Mouse (Mus musculus): ENCODE data around the gene Bloc1s3. TPM values are rescaled to one million over a fixed set of nuclear protein-coding genes. Genes with fewer than 3 reads are reported as not detected.

The Bloc1s3 gene
- polyA plus RNA-seq, 1 experiment from 2014 or later, result 2.0 TPM

DNA sequence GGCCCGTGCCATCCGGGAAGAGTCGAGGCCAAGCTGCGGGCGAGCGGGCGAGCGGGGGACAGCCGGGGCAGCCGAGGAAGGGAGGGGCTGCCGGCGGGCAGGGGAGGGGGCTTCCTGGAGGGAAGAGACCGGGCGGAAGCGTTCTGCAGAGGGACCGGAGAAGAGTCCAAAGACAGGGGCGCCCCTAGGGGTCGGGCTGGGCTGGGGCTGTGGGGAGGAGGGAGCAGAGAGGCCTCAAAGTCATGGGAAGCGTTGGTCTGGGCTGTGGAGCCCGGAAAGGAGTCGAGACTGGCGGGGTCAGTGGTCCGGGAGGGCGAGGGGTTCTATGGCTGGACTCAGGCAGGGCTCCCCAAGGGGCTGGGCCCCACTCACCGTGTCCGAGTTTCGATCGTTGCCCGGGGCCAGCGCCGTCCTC, 50.1 kb downstream of the Bloc1s3 start:
- H3K27ac ChIP-seq (ENCODE audit: low read depth, low read length), result peak overlapping the region; percentile 14
- H3K9me3 ChIP-seq (ENCODE audit: control insufficient read depth, low read length), result no peaks in the 10 kb centered on the region
- H3K4me1 ChIP-seq (replicated peaks; ENCODE audit: control insufficient read depth, insufficient read depth, low read length), result peaks cover 28% of the 10 kb centered on the region
- H3K27me3 ChIP-seq (replicated peaks; ENCODE audit: control insufficient read depth, insufficient read depth, low read length), result no peaks in the 10 kb centered on the region
- peak overlapping the region; percentile 74 for H3K4me3 ChIP-seq (ENCODE audit: low read depth, low read length)
- H3K9ac ChIP-seq (ENCODE audit: low read depth, low read length), result peak overlapping the region; percentile 83
- peaks cover 6% of the 10 kb centered on the region; the same call in 1 of the 2 replicates for H3K36me3 ChIP-seq (ENCODE audit: control insufficient read depth, insufficient read depth, low read length)
- DNase-seq (ENCODE audit: low spot score) (peak; percentile 78), ATAC-seq (replicated peaks; ENCODE audit: low FRiP score) (peak; percentile 67)
- WGBS, result under 1% methylated on average over 29 of the region's 31 CpGs
- peak overlapping the region; percentile 95 for H3K4me2 ChIP-seq

DNA sequence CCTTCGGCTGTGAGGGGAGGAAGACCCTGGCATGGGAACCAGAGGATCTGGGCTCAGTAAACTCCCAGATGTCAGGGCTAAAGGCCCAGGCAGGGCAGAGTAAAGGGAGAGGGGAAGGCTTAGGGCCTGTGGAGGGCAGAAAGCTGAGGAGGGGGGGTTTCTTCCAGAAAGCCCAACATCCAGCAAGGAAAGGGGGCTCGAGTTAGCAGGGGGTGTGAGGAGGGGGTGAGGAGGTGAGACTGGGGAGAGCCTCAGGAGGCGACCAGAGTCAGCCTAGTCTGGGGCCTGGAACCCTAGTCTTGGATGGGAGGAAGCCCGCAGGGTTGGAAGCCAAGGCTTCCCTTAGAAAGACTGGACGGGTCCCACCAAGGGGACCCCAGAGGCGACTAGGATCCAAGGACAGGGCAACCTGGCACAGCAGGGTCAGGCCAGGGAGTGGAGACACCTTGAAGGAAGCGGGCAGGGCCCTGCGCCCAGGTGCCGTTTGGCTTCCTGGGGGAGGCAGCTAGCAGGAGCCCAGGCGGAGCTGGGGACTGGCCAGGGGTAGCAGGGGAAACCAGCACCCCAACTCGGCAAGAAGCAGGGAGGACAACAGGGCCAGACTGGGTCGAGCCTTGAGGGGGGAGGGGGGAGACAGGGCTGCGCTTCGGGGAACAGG, 50.6 kb downstream of the Bloc1s3 start:
- 8% methylated on average over 14 of the region's 14 CpGs for WGBS
- ATAC-seq (replicated peaks; ENCODE audit: low FRiP score) (0 out of 2 replicates have a peak, but pooled peaks have one; percentile 0), DNase-seq (ENCODE audit: low spot score) (no peak)
- Histone ChIP-seq H3K9ac (ENCODE audit: low read depth, low read length) (peak overlapping the region; percentile 83), H3K4me1 (replicated peaks; ENCODE audit: control insufficient read depth, insufficient read depth, low read length) (peaks cover 23% of the 10 kb centered on the region), H3K27ac (ENCODE audit: low read depth, low read length) (peak overlapping the region; percentile 14), H3K4me3 (ENCODE audit: low read depth, low read length) (peak overlapping the region; percentile 74), H3K36me3 (ENCODE audit: control insufficient read depth, insufficient read depth, low read length) (peaks cover 6% of the 10 kb centered on the region; the same call in 1 of the 2 replicates), H3K9me3 (ENCODE audit: control insufficient read depth, low read length) (no peaks in the 10 kb centered on the region), H3K4me2 (peak overlapping the region; percentile 95), H3K27me3 (replicated peaks; ENCODE audit: control insufficient read depth, insufficient read depth, low read length) (no peaks in the 10 kb centered on the region)

DNA sequence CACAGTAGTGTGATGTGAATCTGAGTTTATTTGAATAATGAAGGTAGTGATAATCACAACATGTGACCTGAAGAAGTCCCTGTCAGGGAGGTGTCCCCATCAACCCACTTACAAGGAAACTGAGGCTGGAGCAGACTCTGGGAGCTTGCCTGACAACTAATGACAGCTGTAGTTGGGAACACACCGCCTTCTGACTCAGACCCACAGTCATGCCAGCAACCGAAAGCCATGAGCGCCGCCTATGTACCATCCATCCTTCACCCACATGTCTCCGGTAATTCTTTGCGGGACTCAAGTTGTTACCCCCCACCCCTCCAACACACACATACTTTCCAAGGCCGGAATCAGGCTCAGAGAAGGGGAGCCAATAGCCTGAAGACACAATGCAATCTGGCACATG, 51.5 kb downstream of the Bloc1s3 start:
- Histone ChIP-seq H3K9me3 (ENCODE audit: control insufficient read depth, low read length) (no peaks in the 10 kb centered on the region), H3K4me3 (ENCODE audit: low read depth, low read length) (no peak overlapping the region; the same call in 1 of the 2 replicates), H3K9ac (ENCODE audit: low read depth, low read length) (no peak overlapping the region), H3K27ac (ENCODE audit: low read depth, low read length) (no peak overlapping the region), H3K4me1 (replicated peaks; ENCODE audit: control insufficient read depth, insufficient read depth, low read length) (peaks cover 19% of the 10 kb centered on the region), H3K27me3 (replicated peaks; ENCODE audit: control insufficient read depth, insufficient read depth, low read length) (no peaks in the 10 kb centered on the region), H3K36me3 (ENCODE audit: control insufficient read depth, insufficient read depth, low read length) (peaks cover 8% of the 10 kb centered on the region), H3K4me2 (peak overlapping the region; percentile 95)
- no peak for ATAC-seq (replicated peaks; ENCODE audit: low FRiP score)
- DNase-seq (ENCODE audit: low spot score), result no peak
- 90% methylated on average over 7 of the region's 7 CpGs for WGBS

DNA sequence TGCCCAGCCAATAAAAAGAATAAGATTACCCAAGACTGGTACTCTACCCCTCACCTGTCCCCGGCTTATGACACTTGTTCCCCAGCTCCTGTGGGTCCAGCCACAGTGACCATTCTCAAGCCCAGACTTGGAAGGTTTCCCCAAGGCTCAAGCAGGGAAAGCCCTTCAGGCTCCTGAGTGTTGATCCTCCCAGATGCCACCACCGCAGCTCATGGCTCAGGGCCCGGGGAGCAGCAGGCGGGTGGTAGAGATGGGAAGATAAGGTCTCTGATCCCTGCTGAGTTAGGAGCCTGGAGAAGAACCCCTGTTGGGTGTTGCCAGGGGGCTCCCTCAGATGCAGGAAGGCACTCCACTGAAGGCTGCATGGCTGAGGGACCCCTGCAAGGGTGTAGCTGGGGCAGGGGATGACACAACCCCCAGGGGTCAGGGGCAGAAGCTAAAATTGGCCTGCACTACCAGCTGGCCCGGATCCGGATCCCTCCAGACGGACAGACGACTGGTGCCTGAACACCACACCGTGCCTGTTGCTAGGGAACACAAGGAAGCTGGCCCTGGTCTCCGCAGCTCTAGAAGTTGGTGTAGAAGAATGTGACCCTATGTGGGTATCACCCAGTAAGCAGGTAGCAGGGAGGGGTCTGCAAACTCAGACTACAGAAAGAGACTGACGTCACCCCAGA, 52.2 kb downstream of the Bloc1s3 start:
- Histone ChIP-seq H3K27me3 (replicated peaks; ENCODE audit: control insufficient read depth, insufficient read depth, low read length) (no peaks in the 10 kb centered on the region), H3K4me3 (ENCODE audit: low read depth, low read length) (no peak overlapping the region), H3K9ac (ENCODE audit: low read depth, low read length) (no peak overlapping the region), H3K4me2 (no peak overlapping the region), H3K36me3 (ENCODE audit: control insufficient read depth, insufficient read depth, low read length) (peaks cover 15% of the 10 kb centered on the region), H3K27ac (ENCODE audit: low read depth, low read length) (no peak overlapping the region), H3K4me1 (replicated peaks; ENCODE audit: control insufficient read depth, insufficient read depth, low read length) (peaks cover 19% of the 10 kb centered on the region), H3K9me3 (ENCODE audit: control insufficient read depth, low read length) (no peaks in the 10 kb centered on the region)
- DNase-seq (ENCODE audit: low spot score) (no peak), ATAC-seq (replicated peaks; ENCODE audit: low FRiP score) (no peak)
- WGBS, result 77% methylated on average over 11 of the region's 11 CpGs

DNA sequence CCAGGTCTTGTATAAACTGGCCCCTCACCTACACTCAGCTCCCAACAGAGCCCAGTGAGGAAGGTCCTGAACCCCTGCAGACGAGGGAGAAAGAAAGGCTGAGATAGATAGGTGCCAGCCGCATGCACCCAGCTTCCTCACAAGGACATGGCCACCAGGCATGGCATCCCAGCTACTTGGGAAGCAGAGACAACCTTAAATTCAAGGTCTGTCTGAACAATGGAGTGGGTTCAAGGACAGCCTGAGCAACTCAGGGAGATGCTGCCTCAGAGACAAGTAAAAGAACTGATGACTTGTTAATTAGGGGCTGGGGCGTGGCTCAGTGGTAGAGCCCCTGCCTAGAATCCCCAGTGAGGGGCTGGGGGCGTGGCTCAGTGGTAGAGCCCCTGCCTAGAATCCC, 53.0 kb downstream of the Bloc1s3 start:
- Histone ChIP-seq H3K27ac (ENCODE audit: low read depth, low read length) (no peak overlapping the region), H3K4me3 (ENCODE audit: low read depth, low read length) (no peak overlapping the region), H3K27me3 (replicated peaks; ENCODE audit: control insufficient read depth, insufficient read depth, low read length) (no peaks in the 10 kb centered on the region), H3K36me3 (ENCODE audit: control insufficient read depth, insufficient read depth, low read length) (peaks cover 18% of the 10 kb centered on the region), H3K4me1 (replicated peaks; ENCODE audit: control insufficient read depth, insufficient read depth, low read length) (peaks cover 19% of the 10 kb centered on the region), H3K9ac (ENCODE audit: low read depth, low read length) (no peak overlapping the region), H3K4me2 (no peak overlapping the region), H3K9me3 (ENCODE audit: control insufficient read depth, low read length) (no peaks in the 10 kb centered on the region)
- ATAC-seq (replicated peaks; ENCODE audit: low FRiP score) (no peak), DNase-seq (ENCODE audit: low spot score) (no peak)
- WGBS, result 85% methylated on average over 3 of the region's 4 CpGs

Other genes with a start within 250 kb of the Bloc1s3 start
- 85.9 and 87.5 TPM in 2 replicates for gene Vasp, start 236.6 kb downstream of the Bloc1s3 start, polyA plus RNA-seq (2014; fragmentation: Nextera tagmentation; extraction: Ambion mirVana)
- gene Ppm1n, start 228.3 kb downstream of the Bloc1s3 start, polyA plus RNA-seq (2014; fragmentation: Nextera tagmentation; extraction: Ambion mirVana), result not detected in 2 replicates
- 8.2 and 11.1 TPM in 2 replicates for gene Rtn2, start 225.7 kb downstream of the Bloc1s3 start, polyA plus RNA-seq (2014; fragmentation: Nextera tagmentation; extraction: Ambion mirVana)
- 0.07 TPM in 1 of 2 replicates, not detected in the other for gene Fosb, start 198.3 kb downstream of the Bloc1s3 start, polyA plus RNA-seq (2014; fragmentation: Nextera tagmentation; extraction: Ambion mirVana)
- 46.4 and 46.8 TPM in 2 replicates for gene Ercc1, start 163.6 kb downstream of the Bloc1s3 start, polyA plus RNA-seq (2014; fragmentation: Nextera tagmentation; extraction: Ambion mirVana)
- gene Cd3eap, start 148.9 kb downstream of the Bloc1s3 start, polyA plus RNA-seq (2014; fragmentation: Nextera tagmentation; extraction: Ambion mirVana), result 28.7 and 30.2 TPM in 2 replicates
- gene Ppp1r13l, start 148.6 kb downstream of the Bloc1s3 start, polyA plus RNA-seq (2014; fragmentation: Nextera tagmentation; extraction: Ambion mirVana), result 3.9 and 4.2 TPM in 2 replicates
- 14.0 and 15.6 TPM in 2 replicates for gene Ercc2, start 126.4 kb downstream of the Bloc1s3 start, polyA plus RNA-seq (2014; fragmentation: Nextera tagmentation; extraction: Ambion mirVana)
- 0.71 and 0.99 TPM in 2 replicates for gene Klc3, start 104.3 kb downstream of the Bloc1s3 start, polyA plus RNA-seq (2014; fragmentation: Nextera tagmentation; extraction: Ambion mirVana)
- 0.34 and 0.40 TPM in 2 replicates for gene Ckm, start 103.6 kb downstream of the Bloc1s3 start, polyA plus RNA-seq (2014; fragmentation: Nextera tagmentation; extraction: Ambion mirVana)
- 6.7 and 7.7 TPM in 2 replicates for gene Mark4, start 49.5 kb downstream of the Bloc1s3 start, polyA plus RNA-seq (2014; fragmentation: Nextera tagmentation; extraction: Ambion mirVana)
- gene Exoc3l2, start 45.0 kb downstream of the Bloc1s3 start, polyA plus RNA-seq (2014; fragmentation: Nextera tagmentation; extraction: Ambion mirVana), result 4.3 and 5.6 TPM in 2 replicates
- gene Trappc6a, start within 50 bp of the Bloc1s3 start, polyA plus RNA-seq (2014; fragmentation: Nextera tagmentation; extraction: Ambion mirVana), result 97.4 and 108 TPM in 2 replicates
- not detected in 2 replicates for gene Nkpd1, start 9.5 kb upstream of the Bloc1s3 start, polyA plus RNA-seq (2014; fragmentation: Nextera tagmentation; extraction: Ambion mirVana)
- gene Ppp1r37, start 54.7 kb upstream of the Bloc1s3 start, polyA plus RNA-seq (2014; fragmentation: Nextera tagmentation; extraction: Ambion mirVana), result 2.9 and 3.1 TPM in 2 replicates
- 2.3 and 2.4 TPM in 2 replicates for gene Zfp296, start 68.9 kb upstream of the Bloc1s3 start, polyA plus RNA-seq (2014; fragmentation: Nextera tagmentation; extraction: Ambion mirVana)
- gene Gemin7, start 69.2 kb upstream of the Bloc1s3 start, polyA plus RNA-seq (2014; fragmentation: Nextera tagmentation; extraction: Ambion mirVana), result 133 and 142 TPM in 2 replicates
- gene Clasrp, start 96.1 kb upstream of the Bloc1s3 start, polyA plus RNA-seq (2014; fragmentation: Nextera tagmentation; extraction: Ambion mirVana), result 33.4 and 45.5 TPM in 2 replicates
- gene Relb, start 121.1 kb upstream of the Bloc1s3 start, polyA plus RNA-seq (2014; fragmentation: Nextera tagmentation; extraction: Ambion mirVana), result 2.0 and 2.3 TPM in 2 replicates
- gene Clptm1, start 156.7 kb upstream of the Bloc1s3 start, polyA plus RNA-seq (2014; fragmentation: Nextera tagmentation; extraction: Ambion mirVana), result 89.9 and 94.9 TPM in 2 replicates
- gene Apoc2, start 169.6 kb upstream of the Bloc1s3 start, polyA plus RNA-seq (2014; fragmentation: Nextera tagmentation; extraction: Ambion mirVana), result 235 and 244 TPM in 2 replicates
- gene Gm44805, start 173.1 kb upstream of the Bloc1s3 start, polyA plus RNA-seq (2014; fragmentation: Nextera tagmentation; extraction: Ambion mirVana), result not detected in 2 replicates
- 4.8 and 5.4 TPM in 2 replicates for gene Apoc4, start 173.1 kb upstream of the Bloc1s3 start, polyA plus RNA-seq (2014; fragmentation: Nextera tagmentation; extraction: Ambion mirVana)
- 173 and 199 TPM in 2 replicates for gene Apoc1, start 184.3 kb upstream of the Bloc1s3 start, polyA plus RNA-seq (2014; fragmentation: Nextera tagmentation; extraction: Ambion mirVana)
- gene Apoe, start 190.8 kb upstream of the Bloc1s3 start, polyA plus RNA-seq (2014; fragmentation: Nextera tagmentation; extraction: Ambion mirVana), result 1,439 and 1,470 TPM in 2 replicates
- 259 and 264 TPM in 2 replicates for gene Tomm40, start 207.1 kb upstream of the Bloc1s3 start, polyA plus RNA-seq (2014; fragmentation: Nextera tagmentation; extraction: Ambion mirVana)
- gene Nectin2, start 242.1 kb upstream of the Bloc1s3 start, polyA plus RNA-seq (2014; fragmentation: Nextera tagmentation; extraction: Ambion mirVana), result 55.9 and 58.4 TPM in 2 replicates

Measured in liver, embryonic 11.5 days (tissue).